Mouse (Mus musculus): Measurements from ENCODE around the gene Gm10322.

Gene Gm10322

GRCm38 (mm10) chr10:59644710-59645109 is 28.8 kb downstream of the Gm10322 start:
- ATAC-seq (ENCODE audit: insufficient number of reproducible peaks, low FRiP score, low TSS enrichment): no peak

- no peak for ATAC-seq (ENCODE audit: insufficient number of reproducible peaks, low FRiP score, low TSS enrichment)
Observed at GRCm38 (mm10) chr10:59645153-59645552, 29.3 kb downstream of the Gm10322 start.

GRCm38 (mm10) chr10:59646821-59647378 is 31.0 kb downstream of the Gm10322 start:
- ATAC-seq (ENCODE audit: insufficient number of reproducible peaks, low FRiP score, low TSS enrichment): no peak

- no peak for ATAC-seq (ENCODE audit: insufficient number of reproducible peaks, low FRiP score, low TSS enrichment)
Observed at GRCm38 (mm10) chr10:59656799-59657198, 40.9 kb downstream of the Gm10322 start.

GRCm38 (mm10) chr10:59664765-59665164 is 48.9 kb downstream of the Gm10322 start:
- ATAC-seq (ENCODE audit: insufficient number of reproducible peaks, low FRiP score, low TSS enrichment): no peak

GRCm38 (mm10) chr10:59665503-59666291 is 49.8 kb downstream of the Gm10322 start:
- ATAC-seq (ENCODE audit: insufficient number of reproducible peaks, low FRiP score, low TSS enrichment): no peak
